Mouse (Mus musculus) cerebellum, adult 9-10 months (tissue): ENCODE data around the gene Dgki.

Source experiments
- DNase-seq: peaks from one replicate; pipeline ENCODE4 v3.0.0; 2022

The Dgki gene

DNA sequence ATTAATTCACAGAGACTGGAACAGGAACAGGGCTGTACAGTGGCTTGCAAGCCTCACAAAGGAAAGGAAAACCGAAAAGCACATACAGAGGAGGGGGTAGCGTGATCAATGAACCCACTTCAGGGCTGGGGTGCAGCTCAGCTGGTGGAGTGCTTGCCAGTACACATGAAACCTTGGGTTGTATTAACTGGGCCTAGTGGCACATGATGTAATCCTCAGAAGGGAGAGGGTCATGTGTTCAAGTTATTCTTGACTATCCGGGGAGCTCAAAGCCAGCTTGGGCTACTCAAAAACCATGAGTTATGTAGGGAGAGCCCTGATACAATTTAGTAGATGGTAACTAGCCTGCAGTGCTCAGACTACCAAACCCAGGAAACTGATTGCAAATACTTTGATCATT, 244.3 kb downstream of the Dgki start:
- DNase-seq = no peak

DNA sequence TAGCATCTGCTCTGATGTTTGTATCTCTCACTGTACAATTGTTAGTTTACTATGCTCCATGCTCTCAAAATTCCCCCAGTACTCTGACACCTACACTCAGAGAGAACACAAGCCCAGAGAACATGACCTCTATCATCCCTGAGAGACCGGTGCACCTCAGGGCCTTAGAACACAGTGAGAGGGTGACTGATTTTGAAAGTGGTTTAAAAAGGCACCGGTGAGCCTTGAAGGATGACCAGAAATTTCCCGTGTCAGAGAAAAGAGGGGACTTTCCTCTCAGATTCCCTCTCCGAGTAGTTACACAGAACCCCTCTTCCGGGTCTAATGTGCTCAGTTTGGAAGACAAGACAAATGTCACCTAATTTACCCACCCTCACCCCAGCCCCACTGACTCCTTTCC, 244.9 kb downstream of the Dgki start:
- no peak for DNase-seq

DNA sequence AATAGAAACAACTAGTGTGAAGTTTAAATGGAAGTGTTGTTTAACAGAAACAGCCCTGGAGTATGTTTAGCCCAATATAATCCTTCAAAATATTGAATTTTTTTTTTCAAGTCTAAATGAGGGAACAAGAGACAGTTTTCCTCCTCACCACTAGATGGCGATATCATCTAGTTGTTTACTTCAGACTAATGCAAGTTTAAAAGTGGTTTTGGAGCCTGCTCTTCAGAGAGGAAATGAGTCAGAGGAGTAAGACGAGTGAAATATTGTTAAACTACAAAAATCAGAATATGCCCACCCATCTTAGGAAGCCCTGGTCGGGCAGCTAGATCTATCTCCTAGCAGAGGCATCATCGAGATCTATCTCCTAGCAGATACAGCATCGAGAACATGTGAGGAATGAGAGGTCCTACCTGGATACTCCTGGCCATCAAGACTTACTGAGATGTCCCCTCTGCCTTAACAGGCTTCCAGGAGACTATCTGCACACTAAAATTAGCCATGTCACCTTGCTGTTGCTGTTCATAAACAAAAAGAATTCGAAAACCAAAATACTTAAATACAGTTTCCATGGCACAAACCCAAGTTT, 245.5 kb downstream of the Dgki start:
- DNase-seq = peak; percentile 48

DNA sequence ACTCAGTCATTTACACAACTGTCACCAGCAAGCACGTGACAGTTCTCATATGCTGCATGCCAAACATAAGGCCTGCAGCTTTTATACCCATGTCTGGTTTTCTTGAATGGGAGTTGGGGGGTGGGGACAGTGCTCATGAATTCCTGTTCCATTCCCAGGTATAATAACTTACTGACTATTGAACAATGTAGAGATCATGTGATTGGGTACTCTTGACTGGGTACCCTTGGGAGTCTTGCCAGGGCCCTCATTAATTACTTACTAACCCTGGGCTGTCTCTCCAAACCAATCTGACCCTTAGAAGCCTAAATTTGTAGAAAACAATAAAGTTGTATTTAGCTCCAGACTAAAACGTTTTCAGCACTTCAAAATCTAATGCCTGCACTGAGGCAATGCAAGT, 246.6 kb downstream of the Dgki start:
- DNase-seq = no peak

DNA sequence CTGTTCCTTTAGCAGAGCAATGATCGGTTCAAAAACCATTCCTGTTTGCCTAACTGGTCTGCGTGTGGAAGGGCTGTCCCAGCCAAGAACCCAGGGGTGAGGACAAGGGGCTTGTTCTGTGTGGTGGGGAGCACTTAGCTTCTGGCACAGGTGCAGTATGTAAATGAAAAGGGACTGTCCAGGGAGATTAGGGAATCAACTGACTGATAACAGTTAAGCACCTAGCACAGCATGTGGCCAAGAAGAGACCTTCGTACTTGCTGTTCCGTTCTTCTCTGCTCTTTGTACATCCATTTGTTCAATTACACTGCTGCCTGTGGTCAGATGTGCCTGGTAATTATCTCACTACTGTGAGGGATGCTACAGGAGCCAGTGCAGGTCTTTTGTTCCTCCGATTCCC, 248.3 kb downstream of the Dgki start:
- no peak for DNase-seq

DNA sequence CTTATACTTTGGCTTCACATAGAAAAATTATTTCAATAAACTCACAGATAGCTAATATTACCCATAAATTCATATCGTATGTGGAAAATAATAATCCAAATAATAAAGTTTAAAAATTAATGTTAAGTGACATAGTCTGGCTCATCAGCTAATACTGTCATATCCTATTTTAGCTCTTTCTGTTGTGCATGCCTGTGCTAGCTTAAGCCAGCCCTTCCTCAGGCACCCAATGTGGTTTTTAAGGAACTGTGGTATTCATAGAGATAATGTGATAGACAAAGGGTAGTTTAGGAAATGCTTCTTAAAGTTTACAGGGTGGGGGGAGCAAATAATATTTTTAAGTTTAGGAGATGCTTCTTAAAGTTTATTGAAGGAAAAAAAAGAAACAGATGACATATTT, 248.8 kb downstream of the Dgki start:
- DNase-seq = no peak

DNA sequence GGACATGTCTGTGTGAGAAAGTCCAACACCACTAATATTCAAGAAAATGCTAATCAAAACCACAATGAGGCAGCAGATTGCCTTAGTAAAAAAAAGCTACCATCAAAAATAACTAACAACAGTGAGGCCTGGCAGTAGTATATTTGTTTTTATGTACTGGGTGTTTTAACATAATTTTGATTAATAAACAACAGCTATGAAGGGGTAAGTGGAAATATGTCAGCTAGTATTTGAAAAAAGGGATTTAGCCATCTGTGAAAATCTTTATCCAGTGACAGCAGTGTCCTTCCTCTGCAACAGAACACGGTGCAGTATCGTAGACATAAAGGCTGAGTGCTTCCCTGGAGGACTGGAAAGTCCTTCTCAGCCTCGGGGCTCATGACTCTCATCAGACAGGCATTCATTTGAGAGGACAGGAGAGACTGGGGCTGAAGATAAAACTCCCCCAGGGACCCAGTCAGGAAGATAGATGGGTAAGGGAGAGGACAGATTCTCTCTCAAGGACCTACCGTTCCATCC, 252.3 kb downstream of the Dgki start:
- no peak for DNase-seq

DNA sequence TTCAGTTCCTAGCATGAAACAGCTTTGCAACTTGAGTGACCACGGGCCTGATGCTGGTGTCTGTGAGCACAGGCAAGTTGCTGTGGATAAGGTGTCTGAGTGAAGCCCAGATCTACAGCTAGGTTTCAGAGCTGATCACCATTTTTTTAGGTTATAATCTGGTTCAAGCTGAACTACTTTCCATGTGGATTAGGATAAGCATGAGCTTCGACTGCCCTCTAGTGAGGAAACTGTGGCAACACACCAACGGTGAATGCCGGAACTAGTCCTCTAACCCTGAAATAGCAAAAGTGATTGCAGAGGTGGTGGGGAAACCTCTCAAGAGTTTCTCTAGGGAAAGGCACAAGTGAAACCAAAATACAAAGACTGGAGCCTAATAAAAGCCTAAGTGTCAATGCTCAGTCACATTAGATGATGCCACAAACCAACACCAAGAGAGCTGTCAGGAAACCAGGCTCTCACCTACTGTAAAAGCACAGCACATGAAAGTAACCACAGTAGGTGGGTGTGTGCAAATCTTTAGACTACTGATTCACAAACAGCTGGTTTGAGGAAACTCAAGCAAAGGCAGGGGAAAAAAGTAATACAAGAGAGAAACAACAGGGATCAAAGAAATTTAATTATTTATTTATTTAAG, 253.7 kb downstream of the Dgki start:
- DNase-seq = peak; percentile 68

DNA sequence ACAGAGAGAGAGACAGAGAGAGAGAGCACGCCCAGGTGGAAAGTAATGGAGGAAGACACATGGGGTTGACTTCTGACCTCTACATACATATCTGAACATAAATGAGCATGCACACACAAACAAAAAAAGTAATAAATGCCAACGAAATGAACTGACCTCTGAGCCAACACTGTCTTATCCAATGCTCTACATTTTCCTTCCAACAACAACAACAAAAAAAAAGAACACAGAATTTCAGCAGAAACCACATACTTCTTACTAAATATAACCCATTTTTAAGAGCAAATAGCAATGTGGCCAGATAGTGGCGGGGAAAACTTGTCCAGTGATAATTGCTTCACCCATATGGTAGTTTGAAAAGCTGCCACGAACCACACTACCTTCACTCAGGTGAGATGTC, 255.2 kb downstream of the Dgki start:
- DNase-seq = no peak

DNA sequence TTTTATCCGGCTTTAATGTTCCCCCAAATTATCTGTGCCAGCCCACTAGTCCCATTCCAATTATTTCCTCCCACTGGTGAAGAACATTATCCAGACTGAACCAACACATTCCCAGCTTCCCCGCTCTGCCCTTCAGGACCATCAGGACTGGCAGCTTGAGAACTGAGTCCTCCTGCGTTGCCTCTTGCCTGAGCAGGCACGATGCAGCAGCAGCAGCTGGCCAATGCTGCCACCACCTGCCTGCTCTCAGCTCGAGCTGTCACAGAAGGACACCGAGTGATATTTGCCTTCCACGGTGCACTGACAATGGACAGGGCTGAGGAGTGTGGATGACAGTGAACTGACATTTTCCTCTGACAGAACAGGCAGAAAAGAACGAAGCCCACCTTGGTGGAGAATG, 261.5 kb downstream of the Dgki start:
- DNase-seq = peak; percentile 60

DNA sequence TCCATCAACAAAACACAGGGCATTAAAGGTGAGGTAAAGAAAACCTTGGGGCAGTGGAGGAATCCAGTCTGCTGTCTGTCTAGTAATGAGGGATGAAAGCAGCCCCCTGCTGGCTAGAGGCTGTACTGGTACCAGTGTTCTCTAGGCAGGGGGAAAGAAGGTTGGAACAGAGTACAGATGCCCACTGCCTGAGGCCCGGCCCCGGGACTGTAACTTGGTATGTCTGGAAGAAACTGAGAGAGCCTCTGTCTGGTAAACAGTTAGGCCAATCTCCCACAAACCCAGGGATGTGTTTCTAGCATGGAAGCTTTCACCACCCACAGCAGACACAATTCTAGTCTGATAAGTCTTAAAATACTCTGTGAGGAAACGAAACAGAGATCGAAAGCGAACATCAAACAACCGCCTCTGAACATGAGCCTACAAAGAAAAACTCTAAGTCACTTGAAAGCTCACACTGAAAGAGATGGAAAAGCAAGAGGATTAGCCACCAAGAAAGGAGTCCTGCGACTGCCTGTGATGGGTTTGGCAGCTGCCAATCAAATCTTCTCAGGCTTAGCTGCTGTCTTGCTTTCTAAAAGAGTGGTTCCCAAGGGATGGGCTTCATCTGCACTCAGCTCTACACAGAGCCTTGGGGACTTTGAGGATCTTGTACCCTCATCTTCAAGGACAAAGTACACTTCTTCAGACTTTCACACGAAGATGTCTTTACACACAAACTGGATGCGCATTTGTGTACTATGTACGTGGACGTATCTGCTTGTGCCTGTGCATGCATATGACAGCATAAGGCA, 262.7 kb downstream of the Dgki start:
- no peak for DNase-seq

DNA sequence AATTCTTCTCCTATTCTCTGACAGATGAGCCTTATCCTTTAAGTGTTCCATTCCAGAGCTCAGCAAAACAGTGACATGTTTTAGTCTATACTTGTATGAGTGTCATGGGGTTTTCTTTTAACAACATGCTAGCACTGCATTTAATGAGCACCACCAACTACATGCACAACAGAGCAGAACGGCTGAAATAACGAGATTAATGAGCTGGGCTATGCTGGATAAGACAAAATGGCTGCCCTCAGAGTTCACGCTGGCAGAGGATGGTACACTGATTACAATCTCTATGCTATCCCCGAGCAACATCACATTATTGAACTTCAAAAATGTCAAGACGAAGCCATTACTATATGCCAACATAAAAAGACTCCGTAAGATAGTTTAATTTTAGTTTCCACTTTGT, 264.3 kb downstream of the Dgki start:
- DNase-seq = no peak

DNA sequence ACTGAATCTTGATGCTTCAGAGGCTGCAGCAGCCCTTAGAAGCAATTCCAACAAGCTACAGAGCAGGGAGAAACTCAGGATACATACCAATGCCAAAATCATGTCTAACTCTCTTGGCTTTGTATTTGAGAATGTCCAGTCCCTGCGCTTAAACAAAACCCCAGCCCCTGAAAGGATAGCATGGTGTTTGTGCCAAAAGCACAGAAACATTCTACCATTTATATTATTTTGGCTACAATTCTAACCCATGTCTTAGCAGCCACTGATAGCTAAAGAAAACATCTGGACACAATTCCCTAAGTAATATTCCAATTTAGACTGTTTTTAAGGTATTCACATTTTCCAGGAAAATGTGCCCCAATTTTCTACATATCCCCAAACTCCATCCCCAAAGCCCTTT, 269.0 kb downstream of the Dgki start:
- no peak for DNase-seq

DNA sequence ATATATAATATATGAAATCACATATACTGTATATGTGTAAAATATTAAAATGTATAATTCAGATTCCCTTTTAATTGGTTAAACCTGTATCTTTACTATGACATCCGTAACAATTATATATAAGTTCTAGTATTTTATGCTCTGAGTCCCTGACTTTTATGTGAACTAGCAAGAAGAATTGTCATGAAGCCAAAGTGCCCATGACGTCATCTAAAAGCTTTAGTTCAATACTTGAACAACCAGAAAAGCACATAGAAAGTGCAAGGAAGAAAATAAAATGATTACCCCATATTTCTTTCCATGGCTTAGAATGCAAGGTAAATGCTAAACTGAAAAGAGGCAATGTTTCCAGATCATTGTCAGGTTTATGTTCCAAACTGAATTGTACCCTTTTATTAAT, 269.6 kb downstream of the Dgki start:
- no peak for DNase-seq

DNA sequence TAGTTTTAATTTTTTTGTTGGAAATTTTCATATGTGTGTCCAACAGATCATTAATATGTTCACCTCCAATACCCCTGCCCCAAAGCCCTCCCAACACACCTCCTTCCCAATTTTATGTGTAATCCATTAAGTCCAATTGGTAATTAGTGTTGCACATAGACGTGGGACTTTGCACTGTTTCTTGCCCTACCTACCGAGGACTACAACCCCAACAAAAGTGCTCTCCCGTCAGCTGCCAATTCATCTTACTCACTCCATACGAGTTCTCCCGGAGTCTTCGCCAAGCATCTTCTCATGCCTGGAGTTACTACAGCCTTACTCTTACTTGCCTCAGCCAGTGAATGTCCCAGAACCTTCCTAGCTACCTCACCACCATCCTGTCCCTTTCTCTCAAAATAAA, 271.1 kb downstream of the Dgki start:
- DNase-seq = no peak

DNA sequence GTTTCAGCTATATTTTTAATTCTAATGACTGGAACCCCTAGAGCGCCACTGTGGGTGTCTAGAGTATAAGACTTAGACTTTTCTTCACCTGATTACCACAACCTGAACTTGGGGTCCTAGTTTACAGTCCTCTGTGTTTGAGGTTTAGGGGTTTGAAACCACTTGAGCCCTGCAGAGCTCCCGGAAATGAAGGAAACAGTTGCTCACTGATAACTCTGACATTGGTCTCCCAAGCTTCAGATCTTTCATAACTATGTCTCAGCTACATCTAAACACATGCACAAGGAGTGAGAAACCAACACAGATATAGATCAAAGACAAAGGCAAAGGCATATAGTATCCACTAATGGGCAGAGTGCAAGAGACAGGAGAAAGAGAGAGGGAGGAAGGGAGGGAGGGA, 271.7 kb downstream of the Dgki start:
- no peak for DNase-seq

DNA sequence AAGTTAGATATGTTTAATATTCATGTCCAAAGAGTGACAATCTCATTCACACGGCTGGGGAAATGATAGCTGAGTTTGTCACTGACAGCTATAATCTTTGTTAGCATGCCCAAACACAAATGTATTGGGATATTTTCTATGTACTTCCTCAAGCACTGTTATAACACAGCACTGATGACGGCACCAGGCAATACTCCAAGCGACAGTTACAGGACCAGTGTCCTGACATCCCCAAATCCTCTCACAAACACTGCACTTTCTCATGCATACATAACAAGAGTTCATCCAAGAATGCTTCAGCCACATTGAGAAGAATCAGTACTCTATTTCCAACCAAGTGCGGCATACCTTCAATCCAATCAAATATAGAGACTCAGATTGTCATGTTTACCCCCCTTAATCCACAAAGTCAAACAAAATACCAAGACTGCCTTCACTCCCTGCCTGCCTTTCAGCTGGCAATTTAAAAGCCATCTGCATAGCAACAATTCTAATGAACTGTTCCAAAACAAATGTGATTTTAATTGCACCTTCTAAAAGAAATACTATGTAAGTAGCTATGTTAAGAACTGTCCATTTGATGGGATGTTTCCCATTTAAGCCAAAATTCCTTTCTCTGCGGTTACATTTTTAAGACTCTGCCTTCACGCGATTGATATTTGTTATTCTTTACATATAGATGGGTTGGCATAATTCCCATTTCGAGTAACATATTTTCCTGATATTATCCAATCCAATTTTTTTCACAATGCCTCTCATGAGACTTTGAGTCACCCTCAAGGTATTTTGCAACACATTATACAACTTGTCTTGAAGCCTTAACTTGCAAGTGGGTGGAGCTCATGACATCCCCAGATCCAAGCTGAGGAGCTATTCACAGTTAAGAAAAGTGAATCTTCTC, 273.4 kb downstream of the Dgki start:
- DNase-seq = no peak

DNA sequence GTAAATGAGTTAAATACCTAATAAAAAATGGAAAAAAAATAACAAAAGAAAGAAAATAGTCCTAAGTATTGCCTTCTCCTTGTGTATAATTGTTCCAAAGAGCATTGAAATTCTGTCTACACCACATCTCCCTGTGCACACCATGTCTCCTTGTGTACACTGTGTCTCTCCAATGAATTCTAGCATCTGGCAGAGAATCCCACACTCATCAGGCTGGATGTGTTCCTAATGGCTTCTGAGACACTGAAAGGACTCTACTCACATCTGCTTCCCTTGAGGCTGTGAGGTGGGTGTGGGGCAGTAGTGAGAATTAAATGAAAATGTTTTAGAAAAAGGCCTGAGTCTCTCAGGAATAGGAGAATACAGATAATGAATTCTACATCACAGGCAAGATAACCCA, 283.9 kb downstream of the Dgki start:
- no peak for DNase-seq

DNA sequence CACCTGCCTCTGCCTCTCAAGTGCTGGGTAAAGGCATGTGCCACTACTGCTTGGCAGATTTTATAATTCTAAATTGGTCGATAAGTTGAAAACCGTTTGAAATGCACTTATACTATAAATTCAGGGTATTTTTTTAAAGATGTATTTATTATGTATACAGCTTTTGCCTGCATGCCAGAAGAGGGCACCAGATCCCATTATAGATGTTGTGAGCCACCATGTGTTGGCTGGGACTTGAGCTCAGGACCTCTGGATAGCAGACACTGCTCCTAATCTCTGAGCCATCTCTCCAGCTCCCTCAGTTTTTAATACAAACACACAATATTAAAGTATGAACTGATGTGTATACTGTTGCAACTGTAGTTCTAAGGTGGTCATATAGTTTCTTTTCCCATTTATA, 288.4 kb downstream of the Dgki start:
- no peak for DNase-seq

DNA sequence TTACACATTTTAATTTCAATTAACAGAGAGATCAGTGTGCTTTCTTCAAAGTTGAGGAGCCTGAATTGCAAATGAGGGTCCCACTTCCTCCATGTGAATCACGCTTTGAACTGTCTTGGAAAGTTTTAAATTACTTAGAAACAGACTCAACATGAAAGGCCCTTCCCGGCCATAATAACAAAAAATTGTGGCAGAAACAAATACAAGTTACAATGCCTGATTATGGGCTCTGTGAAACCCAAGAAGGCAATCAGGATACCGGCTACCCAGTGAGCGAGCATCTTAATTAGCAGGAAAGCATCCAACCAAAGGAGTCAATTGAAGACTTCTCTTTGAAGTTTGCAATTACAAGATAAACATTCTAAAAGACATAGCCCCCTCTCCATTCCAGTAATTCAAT, 292.4 kb downstream of the Dgki start:
- DNase-seq = no peak

DNA sequence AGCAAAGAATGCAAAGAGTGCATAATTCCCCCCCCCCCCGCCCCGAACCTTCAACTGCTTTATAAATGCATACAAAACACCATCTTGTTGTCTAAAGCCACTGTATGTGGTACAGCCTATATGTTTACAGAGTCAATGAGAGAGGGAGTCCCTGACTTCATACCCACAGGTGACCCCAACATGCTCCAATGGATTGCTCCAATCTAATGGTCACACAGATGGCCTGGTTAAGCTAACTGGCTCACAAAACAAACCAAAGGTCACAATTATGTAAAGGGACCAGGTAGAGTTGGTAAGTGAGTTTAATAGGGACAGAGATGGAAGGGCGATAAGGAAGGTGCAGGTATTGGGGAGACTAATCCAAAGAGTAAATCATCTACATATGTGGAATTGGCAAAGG, 295.1 kb downstream of the Dgki start:
- no peak for DNase-seq

DNA sequence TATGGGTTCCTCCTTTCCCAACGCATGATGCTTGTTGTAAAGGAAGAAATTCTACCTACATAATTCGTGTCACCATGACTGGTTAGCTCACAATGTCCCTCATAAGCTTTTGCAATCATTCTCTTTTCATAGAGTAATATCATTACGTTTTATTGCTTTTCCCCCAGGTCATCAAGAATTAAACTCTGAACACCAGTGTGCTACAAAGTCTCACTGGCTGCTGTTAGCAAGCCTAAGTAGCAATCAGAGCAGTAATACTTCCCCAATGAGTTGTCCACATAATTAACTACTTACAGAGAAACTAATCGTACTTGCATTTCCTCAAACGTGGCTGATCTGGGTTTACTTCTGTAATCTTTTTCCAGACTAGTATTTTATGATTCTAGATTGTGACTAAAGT, 296.7 kb downstream of the Dgki start:
- DNase-seq = no peak

DNA sequence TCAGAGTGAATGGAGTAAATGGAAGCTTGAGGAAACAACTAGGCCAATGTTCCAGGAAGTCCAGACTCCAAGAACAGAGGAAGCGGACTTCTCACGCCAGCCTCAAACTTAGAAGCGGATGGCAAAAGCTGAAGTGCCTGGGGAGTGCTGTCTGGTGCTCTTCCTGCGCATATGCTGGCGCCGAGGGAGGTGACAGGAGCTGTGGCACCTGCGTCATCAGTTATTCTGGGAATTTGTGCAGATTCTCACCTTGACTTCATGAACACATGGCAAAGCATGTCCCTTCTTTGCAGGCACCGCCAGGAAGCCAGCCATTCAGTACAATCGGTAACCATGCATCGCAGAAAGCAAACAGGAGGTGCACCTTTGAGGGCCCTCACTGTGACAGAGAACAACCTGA, 301.0 kb downstream of the Dgki start:
- DNase-seq = peak; percentile 84
